Mouse (Mus musculus): ENCODE results near the gene Tpd52l2. TPM values are rescaled to one million over a fixed set of nuclear protein-coding genes. Genes with fewer than 3 reads are reported as not detected.
A peak's percentile ranks its signal among the peaks of the same experiment; 100 is the strongest.
"Not testable (repeated sequence)": the region's sequence is repeated elsewhere in the genome, so short reads cannot be mapped to it uniquely, and the experiment has no call there.

Gene Tpd52l2
- polyA plus RNA-seq, 1 experiment from 2014 or later, result 117 TPM

GRCm38 (mm10) chr2:181493156-181493927 is 3.6 kb upstream of the Tpd52l2 start, which contains the start of gene Abhd16b:
TSS of gene Abhd16b (plus strand) at chr2:181493206.
- Histone ChIP-seq H3K9me3 (no peaks in the 10 kb centered on the region), H3K4me2 (no peak within 1 kb of the TSS), H3K4me1 (peaks cover 14% of the 10 kb centered on the region), H3K27me3 (replicated peaks) (no peaks in the 10 kb centered on the region), H3K9ac (no peak within 1 kb of the TSS), H3K27ac (no peak within 1 kb of the TSS), H3K36me3 (replicated peaks) (no peaks in the 10 kb centered on the region), H3K4me3 (no peak within 1 kb of the TSS)
- 85% methylated on average over 31 of the region's 31 CpGs for WGBS
- no peak for ATAC-seq (replicated peaks)

DNA sequence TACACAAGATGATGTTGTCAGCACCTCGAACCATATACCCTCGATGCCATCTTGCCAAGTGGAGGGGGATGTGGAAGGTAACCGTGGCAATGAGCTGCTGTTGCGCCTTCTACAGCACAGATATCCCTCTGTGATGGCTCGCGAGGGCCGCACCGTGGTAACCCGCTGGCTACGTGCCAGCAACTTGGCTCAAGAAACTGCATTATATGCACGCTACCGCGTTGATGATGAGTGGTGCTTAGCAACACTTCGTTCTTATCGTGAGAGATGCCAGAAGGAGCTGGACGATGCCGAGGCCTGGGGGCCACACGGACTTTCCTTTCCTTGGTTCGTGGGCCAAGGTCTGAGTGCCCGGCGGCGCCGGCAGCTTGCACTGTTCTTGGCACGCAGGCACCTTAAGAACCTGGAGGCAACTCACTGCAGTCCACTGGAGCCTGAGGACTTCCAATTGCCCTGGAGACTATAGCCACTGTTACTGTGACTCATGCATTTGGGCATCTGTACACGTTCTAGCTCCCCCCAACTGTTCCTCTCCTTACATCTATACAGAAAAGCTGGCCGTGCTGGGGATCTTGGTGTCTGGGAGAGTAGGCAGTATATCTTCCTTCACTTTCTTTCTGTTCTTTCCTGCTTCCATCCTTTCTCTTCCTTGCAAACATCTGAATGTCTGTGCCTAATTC is 2.5 kb upstream of the Tpd52l2 start:
- no peak for ATAC-seq (replicated peaks)
- Histone ChIP-seq H3K36me3 (replicated peaks) (no peaks in the 10 kb centered on the region; the same call in 1 of the 2 replicates), H3K9ac (no peak overlapping the region), H3K4me3 (no peak overlapping the region), H3K4me1 (peaks cover 19% of the 10 kb centered on the region), H3K27me3 (replicated peaks) (no peaks in the 10 kb centered on the region), H3K27ac (no peak overlapping the region), H3K9me3 (no peaks in the 10 kb centered on the region), H3K4me2 (no peak overlapping the region)
- 69% methylated on average over 26 of the region's 26 CpGs for WGBS

DNA sequence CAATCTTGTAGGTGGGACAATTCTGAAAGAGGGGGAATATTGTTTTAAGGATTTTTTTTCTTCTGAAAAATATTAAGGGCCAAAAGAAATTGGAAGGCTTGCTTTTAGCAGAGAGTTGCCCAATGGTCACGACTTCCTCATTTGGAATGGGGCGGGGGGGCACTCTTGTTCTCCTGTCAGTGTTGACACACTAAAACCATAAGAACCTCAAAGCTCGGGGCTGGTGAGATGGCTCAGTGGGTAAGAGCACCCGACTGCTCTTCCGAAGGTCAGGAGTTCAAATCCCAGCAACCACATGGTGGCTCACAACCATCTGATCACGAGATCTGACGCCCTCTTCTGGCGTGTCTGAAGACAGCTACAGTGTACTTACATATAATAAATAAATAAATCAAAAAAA is 1.1 kb upstream of the Tpd52l2 start:
- peak overlapping the region; percentile 99 for H3K4me2 ChIP-seq

GRCm38 (mm10) chr2:181496281-181496680 is 661 bp upstream of the Tpd52l2 start:
- Histone ChIP-seq H3K9me3 (no peaks in the 10 kb centered on the region), H3K4me3 (peak overlapping the region; percentile 88), H3K27me3 (replicated peaks) (no peaks in the 10 kb centered on the region), H3K4me2 (peak overlapping the region; percentile 99), H3K27ac (peak overlapping the region; percentile 86), H3K9ac (peak overlapping the region; percentile 40), H3K36me3 (replicated peaks) (peaks cover 7% of the 10 kb centered on the region; the same call in 1 of the 2 replicates), H3K4me1 (peaks cover 19% of the 10 kb centered on the region)
- WGBS, result 14% methylated on average over 8 of the region's 8 CpGs
- peak; percentile 69 for ATAC-seq (replicated peaks)

More for the DNA sequence above, 1.1 kb upstream of the Tpd52l2 start:
- not testable (repeated sequence) for ATAC-seq (replicated peaks); H3K4me3 ChIP-seq; H3K27me3 ChIP-seq (replicated peaks); H3K9ac ChIP-seq; H3K36me3 ChIP-seq (replicated peaks); H3K9me3 ChIP-seq; H3K27ac ChIP-seq
- WGBS, result 61% methylated on average over 8 of the region's 8 CpGs
- H3K4me1 ChIP-seq, result peaks cover 19% of the 10 kb centered on the region

DNA sequence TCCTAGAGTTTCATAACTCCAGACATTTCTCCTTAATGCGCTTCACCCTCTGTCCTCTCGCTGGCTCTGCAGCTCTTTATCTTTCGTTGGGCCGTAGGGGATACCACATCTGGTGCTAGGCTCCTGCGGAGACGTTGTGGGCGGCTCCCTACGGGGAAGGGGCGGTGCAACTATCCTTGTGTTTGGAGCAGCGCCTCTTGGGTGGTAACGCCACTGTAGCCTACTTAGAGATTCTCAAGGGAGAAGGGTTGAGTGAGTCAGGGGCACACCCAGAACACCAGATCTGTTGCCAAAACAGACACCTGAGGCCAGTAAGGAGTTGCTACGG is 570 bp downstream of the Tpd52l2 start:
- ATAC-seq (replicated peaks), result peak; percentile 38
- H3K36me3 ChIP-seq (replicated peaks), result peaks cover 15% of the 10 kb centered on the region; the same call in 1 of the 2 replicates
- peak overlapping the region; percentile 99 for H3K4me2 ChIP-seq
- H3K4me3 ChIP-seq, result peak overlapping the region; percentile 88
- peak overlapping the region; percentile 93 for H3K9ac ChIP-seq
- peak overlapping the region; percentile 86 for H3K27ac ChIP-seq
- under 1% methylated on average over 12 of the region's 12 CpGs for WGBS
- no peaks in the 10 kb centered on the region for H3K9me3 ChIP-seq
- H3K27me3 ChIP-seq (replicated peaks), result no peaks in the 10 kb centered on the region
- peaks cover 19% of the 10 kb centered on the region for H3K4me1 ChIP-seq

DNA sequence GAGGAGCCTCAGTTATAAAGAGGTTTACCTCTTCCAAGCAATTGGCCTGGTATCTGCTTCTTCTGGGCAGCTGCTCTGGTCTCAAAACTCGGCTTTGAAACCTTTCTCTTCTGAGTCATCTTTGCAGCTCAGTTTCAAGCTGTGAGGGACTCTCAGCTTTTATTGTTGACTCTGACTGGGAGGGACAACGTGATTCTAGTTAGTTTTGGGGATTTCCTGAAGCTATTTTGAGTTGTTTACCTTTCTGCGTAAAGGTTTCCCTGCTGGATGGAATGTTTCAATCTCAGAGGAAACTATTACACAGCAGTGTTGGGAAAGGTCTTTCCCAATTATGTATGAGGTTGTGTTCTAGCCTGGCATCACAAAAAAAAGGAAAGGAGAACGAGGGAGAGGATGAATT is 1.7 kb downstream of the Tpd52l2 start:
- H3K4me3 ChIP-seq, result no peak overlapping the region
- 80% methylated on average over 4 of the region's 4 CpGs for WGBS
- no peak for ATAC-seq (replicated peaks)
- no peaks in the 10 kb centered on the region for H3K27me3 ChIP-seq (replicated peaks)
- H3K9me3 ChIP-seq, result no peaks in the 10 kb centered on the region
- H3K9ac ChIP-seq, result no peak overlapping the region
- no peak overlapping the region for H3K27ac ChIP-seq
- H3K4me1 ChIP-seq, result peaks cover 19% of the 10 kb centered on the region
- no peak overlapping the region for H3K4me2 ChIP-seq
- peaks cover 23% of the 10 kb centered on the region; the same call in 1 of the 2 replicates for H3K36me3 ChIP-seq (replicated peaks)

DNA sequence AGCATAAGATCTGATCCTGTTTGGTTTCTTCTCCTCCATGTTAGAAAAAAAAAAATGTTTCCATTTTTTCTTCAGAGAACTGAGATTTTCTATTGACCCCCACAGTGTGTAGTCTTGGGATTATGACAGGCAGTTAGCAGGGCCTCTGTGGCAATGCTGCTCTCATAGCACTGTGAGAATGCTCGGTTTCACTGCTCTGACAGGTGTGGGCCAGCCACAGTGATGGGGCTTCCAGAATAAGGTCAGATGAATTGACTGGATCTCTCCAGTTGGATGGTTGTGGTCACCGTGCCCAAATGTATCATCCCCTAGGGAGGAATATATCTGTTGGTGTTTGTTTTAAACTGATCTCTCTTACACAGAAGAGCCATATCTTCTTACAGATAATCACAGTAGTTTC is 12.2 kb downstream of the Tpd52l2 start:
- peaks cover 46% of the 10 kb centered on the region for H3K36me3 ChIP-seq (replicated peaks)
- no peak for ATAC-seq (replicated peaks)
- no peak overlapping the region for H3K4me3 ChIP-seq

GRCm38 (mm10) chr2:181511231-181511630 is 14.3 kb downstream of the Tpd52l2 start:
- ATAC-seq (replicated peaks), result no peak
- H3K27me3 ChIP-seq (replicated peaks), result no peaks in the 10 kb centered on the region
- no peaks in the 10 kb centered on the region for H3K4me1 ChIP-seq
- no peaks in the 10 kb centered on the region for H3K9me3 ChIP-seq
- no peak overlapping the region for H3K27ac ChIP-seq
- H3K4me3 ChIP-seq, result no peak overlapping the region
- no peak overlapping the region for H3K4me2 ChIP-seq
- WGBS, result 92% methylated on average over 8 of the region's 8 CpGs
- H3K9ac ChIP-seq, result no peak overlapping the region
- peaks cover 53% of the 10 kb centered on the region for H3K36me3 ChIP-seq (replicated peaks)

More for the DNA sequence above, 12.2 kb downstream of the Tpd52l2 start:
- H3K9me3 ChIP-seq, result no peaks in the 10 kb centered on the region
- no peaks in the 10 kb centered on the region for H3K4me1 ChIP-seq
- H3K9ac ChIP-seq, result no peak overlapping the region
- 84% methylated on average over 2 of the region's 2 CpGs for WGBS
- no peak overlapping the region for H3K27ac ChIP-seq
- H3K27me3 ChIP-seq (replicated peaks), result no peaks in the 10 kb centered on the region
- H3K4me2 ChIP-seq, result no peak overlapping the region

DNA sequence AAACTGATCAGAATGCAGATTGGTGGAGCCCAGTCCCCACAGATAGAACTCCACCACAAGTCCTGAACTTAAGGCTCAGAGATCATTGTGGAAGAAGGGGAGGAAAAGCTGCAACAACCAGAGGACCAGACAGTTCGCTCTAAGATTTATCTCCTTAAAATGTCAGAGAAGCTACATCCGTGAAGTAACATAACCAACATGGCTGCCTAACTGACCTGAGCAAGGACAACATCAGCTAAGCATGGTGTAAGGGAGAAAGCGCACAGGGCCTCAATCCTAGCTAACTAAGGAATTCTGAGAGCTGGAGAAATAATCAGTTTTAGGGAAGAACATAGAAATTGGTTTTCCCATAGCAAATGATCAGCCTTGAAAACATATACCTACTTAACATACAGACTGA is 22.3 kb downstream of the Tpd52l2 start:
- ATAC-seq (replicated peaks), result no peak
- Histone ChIP-seq H3K9ac (peak overlapping the region; percentile 95), H3K27me3 (replicated peaks) (no peaks in the 10 kb centered on the region), H3K4me2 (peak overlapping the region; percentile 64), H3K36me3 (replicated peaks) (peaks cover 23% of the 10 kb centered on the region), H3K9me3 (no peaks in the 10 kb centered on the region), H3K27ac (peak overlapping the region; percentile 99), H3K4me1 (peaks cover 37% of the 10 kb centered on the region), H3K4me3 (peak overlapping the region; percentile 98)
- WGBS, result 77% methylated on average over 3 of the region's 3 CpGs

- H3K9ac ChIP-seq, result peak within 1 kb of the TSS; percentile 95
- peak; percentile 97 for ATAC-seq (replicated peaks)
- under 1% methylated on average over 73 of the region's 74 CpGs for WGBS
- H3K36me3 ChIP-seq (replicated peaks), result peaks cover 18% of the 10 kb centered on the region
- H3K27me3 ChIP-seq (replicated peaks), result no peaks in the 10 kb centered on the region
- H3K4me2 ChIP-seq, result peak within 1 kb of the TSS; percentile 64
- no peaks in the 10 kb centered on the region for H3K9me3 ChIP-seq
- H3K27ac ChIP-seq, result peak within 1 kb of the TSS; percentile 99
- H3K4me1 ChIP-seq, result peaks cover 42% of the 10 kb centered on the region
- H3K4me3 ChIP-seq, result peak within 1 kb of the TSS; percentile 98
These were observed 23.4 kb downstream of the Tpd52l2 start, which contains the start of gene Dnajc5 for GRCm38 (mm10) chr2:181520118-181520935. TSS of gene Dnajc5 (plus strand) at chr2:181520485.

DNA sequence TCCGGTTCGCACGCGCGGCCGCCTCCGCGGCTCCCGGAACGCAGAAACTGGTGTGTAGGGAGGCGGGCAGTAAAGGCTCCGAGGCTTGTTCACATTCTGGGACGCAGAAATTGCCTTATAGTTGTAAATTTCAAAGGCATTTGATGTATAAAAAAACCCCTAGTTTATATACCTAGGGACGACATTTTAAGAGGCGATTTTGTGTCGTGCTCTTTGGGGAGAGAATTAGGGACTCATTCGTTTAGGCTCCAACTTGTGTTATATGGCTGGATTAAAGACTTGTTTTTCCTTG is 23.9 kb downstream of the Tpd52l2 start:
- peaks cover 42% of the 10 kb centered on the region for H3K4me1 ChIP-seq
- H3K4me3 ChIP-seq, result peak overlapping the region; percentile 98
- ATAC-seq (replicated peaks), result no peak
- WGBS, result under 1% methylated on average over 17 of the region's 17 CpGs
- H3K36me3 ChIP-seq (replicated peaks), result peaks cover 15% of the 10 kb centered on the region
- no peaks in the 10 kb centered on the region for H3K9me3 ChIP-seq
- peak overlapping the region; percentile 99 for H3K27ac ChIP-seq
- H3K27me3 ChIP-seq (replicated peaks), result no peaks in the 10 kb centered on the region
- peak overlapping the region; percentile 95 for H3K9ac ChIP-seq
- H3K4me2 ChIP-seq, result peak overlapping the region; percentile 64

DNA sequence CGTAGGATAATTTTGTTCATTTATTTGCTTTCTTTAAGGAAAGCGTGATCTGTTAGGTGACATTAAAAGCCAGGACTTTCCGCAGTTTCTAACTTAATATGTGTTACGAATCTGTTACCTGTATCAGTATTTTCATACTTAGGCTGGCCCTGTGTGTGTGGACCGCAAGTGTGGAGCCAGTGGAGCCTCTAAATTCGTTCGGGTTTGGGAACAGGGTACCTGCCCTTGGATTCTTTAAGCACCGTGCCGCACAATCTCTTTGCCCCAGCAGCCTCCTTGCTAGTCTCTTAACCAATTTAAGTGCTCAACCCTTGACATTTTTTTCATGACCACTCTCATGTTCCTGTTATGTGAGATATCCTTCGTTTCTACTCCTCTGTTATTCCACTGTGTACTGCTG is 24.5 kb downstream of the Tpd52l2 start:
- H3K36me3 ChIP-seq (replicated peaks), result peaks cover 9% of the 10 kb centered on the region; the same call in 1 of the 2 replicates
- peak overlapping the region; percentile 98 for H3K4me3 ChIP-seq
- peak overlapping the region; percentile 95 for H3K9ac ChIP-seq
- H3K27me3 ChIP-seq (replicated peaks), result no peaks in the 10 kb centered on the region
- peak overlapping the region; percentile 64 for H3K4me2 ChIP-seq
- no peak overlapping the region for H3K27ac ChIP-seq
- peaks cover 42% of the 10 kb centered on the region for H3K4me1 ChIP-seq
- no peak for ATAC-seq (replicated peaks)
- H3K9me3 ChIP-seq, result no peaks in the 10 kb centered on the region
- 55% methylated on average over 10 of the region's 10 CpGs for WGBS

Measured in midbrain, embryonic 15.5 days (tissue).